Mouse (Mus musculus) ES-E14 (cell line): ENCODE measurements at regions not wholly inside any gene's neighbourhood (a gene's known extent, or its start where the extent isn't known, plus 50 kb on each side); places are given as distances from the start of the nearest gene placed in this dataset.

Source experiments
- HCFC1 ChIP-seq: IDR thresholded peaks from 2 replicates; pipeline ENCODE4 v1.6.1; 2012; ENCODE audit warnings: low read length, inconsistent platforms, borderline replicate concordance; ENCODE audit not compliant: insufficient read depth
- MAFK ChIP-seq: IDR thresholded peaks from 2 replicates; pipeline ENCODE4 v1.6.1; 2014; ENCODE audit warnings: mild to moderate bottlenecking, low read depth, low read length, inconsistent platforms; ENCODE audit not compliant: insufficient read depth
- ZNF384 ChIP-seq: IDR thresholded peaks from 2 replicates; pipeline ENCODE4 v1.6.1; 2012; ENCODE audit warnings: low read depth, low read length, inconsistent platforms

DNA sequence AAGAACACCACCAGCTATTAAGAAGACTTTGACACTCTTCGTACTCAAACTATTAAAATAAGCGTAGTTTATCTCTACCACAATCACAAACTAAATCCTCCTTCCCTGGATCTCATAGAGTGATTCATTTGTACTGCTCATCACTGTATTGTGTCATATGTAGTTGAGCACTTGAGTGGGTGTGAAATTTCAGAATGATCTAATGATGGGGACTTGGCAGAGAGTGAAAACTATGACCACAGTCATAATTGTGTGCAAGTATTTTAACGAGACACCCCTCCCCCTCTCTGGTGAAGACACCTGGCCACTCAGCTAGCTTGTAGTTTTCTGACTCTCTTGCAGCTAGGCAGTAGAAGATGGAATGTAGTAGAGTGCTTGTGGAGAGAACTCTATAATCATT is 80.2 kb upstream of the Cxcr4 start:
- TF ChIP-seq MAFK (no peak), HCFC1 (no peak), ZNF384 (no peak)
